Mouse (Mus musculus): Measurements from ENCODE around the gene Tnp1.

The Tnp1 gene

GRCm38 (mm10) chr1:73015731-73016130 lies at the start of gene Tnp1:
Gene Tnp1, minus strand, starts transcription at chr1:73015909.
- no peak for DNase-seq

- no peak for DNase-seq
These were observed 48.6 kb upstream of the Tnp1 start for GRCm38 (mm10) chr1:73064336-73064735.

GRCm38 (mm10) chr1:73061491-73062233 lies 46.0 kb upstream of the Tnp1 start:
- DNase-seq, result peak; percentile 16 to 47

- DNase-seq, result no peak
These were observed 44.6 kb upstream of the Tnp1 start for GRCm38 (mm10) chr1:73060271-73060670.

- no peak for DNase-seq
These were observed 40.7 kb upstream of the Tnp1 start for GRCm38 (mm10) chr1:73056266-73057001.

- no peak for DNase-seq
These were observed 40.1 kb upstream of the Tnp1 start for GRCm38 (mm10) chr1:73055820-73056219.

GRCm38 (mm10) chr1:73055206-73055605 lies 39.5 kb upstream of the Tnp1 start:
- DNase-seq, result no peak

GRCm38 (mm10) chr1:73053545-73054326 lies 38.0 kb upstream of the Tnp1 start:
- DNase-seq, result no peak

GRCm38 (mm10) chr1:73046896-73047672 lies 31.4 kb upstream of the Tnp1 start:
- no peak for DNase-seq

- DNase-seq, result no peak
These were observed 30.4 kb upstream of the Tnp1 start for GRCm38 (mm10) chr1:73045948-73046685.

- no peak for DNase-seq
These were observed 28.0 kb upstream of the Tnp1 start for GRCm38 (mm10) chr1:73043671-73044070.

- no peak for DNase-seq
These were observed 25.1 kb upstream of the Tnp1 start for GRCm38 (mm10) chr1:73040691-73041425.

GRCm38 (mm10) chr1:73038532-73038931 lies 22.8 kb upstream of the Tnp1 start:
- DNase-seq, result no peak

GRCm38 (mm10) chr1:73036536-73036935 lies 20.8 kb upstream of the Tnp1 start:
- DNase-seq, result no peak

GRCm38 (mm10) chr1:73035726-73036125 lies 20.0 kb upstream of the Tnp1 start:
- DNase-seq, result no peak

GRCm38 (mm10) chr1:73032491-73032890 lies 16.8 kb upstream of the Tnp1 start:
- no peak for DNase-seq

GRCm38 (mm10) chr1:73028741-73029140 lies 13.0 kb upstream of the Tnp1 start:
- DNase-seq, result no peak

GRCm38 (mm10) chr1:73027381-73027780 lies 11.7 kb upstream of the Tnp1 start:
- no peak for DNase-seq

GRCm38 (mm10) chr1:73026786-73027299 lies 11.1 kb upstream of the Tnp1 start:
- DNase-seq, result no peak

- no peak for DNase-seq
These were observed 10.4 kb upstream of the Tnp1 start for GRCm38 (mm10) chr1:73026157-73026556.

GRCm38 (mm10) chr1:73006847-73007246 lies 8.9 kb downstream of the Tnp1 start:
- DNase-seq, result no peak
